Mouse (Mus musculus) thymus, adult 2 months (tissue): ENCODE results near the gene Rad21l. TPM values are rescaled to one million over a fixed set of nuclear protein-coding genes. Genes with fewer than 3 reads are reported as not detected.

Source experiments
- DNase-seq: peaks from one replicate; pipeline ENCODE4 v3.0.0; 2021
- H3K27ac ChIP-seq: fragments of 200-500 bp; 2 replicates; pipeline ENCODE4 v1.5.1; 2012; ENCODE audit warnings: low read length, control low read depth; ENCODE audit not compliant: control insufficient read depth, insufficient read depth
- H3K27me3 ChIP-seq: fragments of 200-500 bp; 2 replicates; pipeline ENCODE4 v1.6.1; 2012; ENCODE audit warnings: mild to moderate bottlenecking, low read length, moderate library complexity, mixed read lengths; ENCODE audit not compliant: control insufficient read depth, insufficient read depth
- H3K36me3 ChIP-seq: fragments of 200-500 bp; 2 replicates; pipeline ENCODE4 v1.6.1; 2012; ENCODE audit warnings: mild to moderate bottlenecking, low read length, moderate library complexity; ENCODE audit not compliant: control insufficient read depth, insufficient read depth
- H3K4me1 ChIP-seq: fragments of 200-500 bp; replicated peaks from 2 replicates; pipeline ENCODE4 v1.6.1; 2012; ENCODE audit warnings: low read length; ENCODE audit not compliant: control insufficient read depth, insufficient read depth
- H3K4me3 ChIP-seq: fragments of 200-500 bp; 2 replicates; pipeline ENCODE4 v1.5.1; 2012; ENCODE audit warnings: mild to moderate bottlenecking, low read length, control low read depth, moderate library complexity; ENCODE audit not compliant: control insufficient read depth, insufficient read depth
- CTCF ChIP-seq: fragments of 200-500 bp; IDR thresholded peaks from 2 replicates; pipeline ENCODE4 v1.5.1; 2012; ENCODE audit warnings: mild to moderate bottlenecking, control low read depth, low read length, moderate library complexity, borderline replicate concordance; ENCODE audit not compliant: control insufficient read depth, poor library complexity, insufficient read depth; ENCODE audit errors: extremely low read depth
- POLR2A ChIP-seq: fragments of 200-500 bp; IDR thresholded peaks from 2 replicates; pipeline ENCODE4 v1.6.1; 2012; ENCODE audit warnings: mild to moderate bottlenecking, low read length, control low read depth, moderate library complexity; ENCODE audit not compliant: control insufficient read depth, poor library complexity, insufficient read depth; ENCODE audit errors: extremely low read depth
- WGBS: fragments of 180-500 bp; shearing (Covaris S2); methylation state at CpG from one replicate; pipeline ENCODE4 v1.1.7; 2018; 5-methylcytosine and 5-hydroxymethylcytosine counted together
- polyA plus RNA-seq: library from polyadenylated mRNA; depleted of rRNA; stranded (reverse); fragments of >200 nt; gene quantifications from 2 replicates; pipeline ENCODE4 v1.2.3, GENCODE M21; 2012; rRNA removed

Gene Rad21l
- not detected in 2 replicates for polyA plus RNA-seq

GRCm38 (mm10) chr2:151668433-151668832 is at the start of gene Rad21l:
Gene Rad21l (minus strand): TSS chr2:151668533.
- Histone ChIP-seq H3K4me3 (no peak within 1 kb of the TSS), H3K4me1 (no peaks in the 10 kb centered on the region), H3K27me3 (no peaks in the 10 kb centered on the region), H3K27ac (no peak within 1 kb of the TSS), H3K36me3 (no peaks in the 10 kb centered on the region)
- 84% methylated on average over 3 of the region's 3 CpGs for WGBS
- no peak for DNase-seq
- TF ChIP-seq POLR2A (no peak), CTCF (no peak)

GRCm38 (mm10) chr2:151716318-151717055 is 48.2 kb upstream of the Rad21l start:
- no peak overlapping the region for H3K4me3 ChIP-seq
- no peak overlapping the region for H3K27ac ChIP-seq
- WGBS: 98% methylated on average over 2 of the region's 2 CpGs
- DNase-seq: no peak
- H3K27me3 ChIP-seq: no peaks in the 10 kb centered on the region
- TF ChIP-seq POLR2A (no peak), CTCF (no peak)
- H3K4me1 ChIP-seq: no peaks in the 10 kb centered on the region
- H3K36me3 ChIP-seq: peaks cover 27% of the 10 kb centered on the region

GRCm38 (mm10) chr2:151715526-151715925 is 47.2 kb upstream of the Rad21l start:
- DNase-seq: no peak
- Histone ChIP-seq H3K4me3 (no peak overlapping the region), H3K27me3 (no peaks in the 10 kb centered on the region), H3K36me3 (peaks cover 22% of the 10 kb centered on the region), H3K4me1 (no peaks in the 10 kb centered on the region), H3K27ac (no peak overlapping the region)
- WGBS: 94% methylated on average over 4 of the region's 4 CpGs
- TF ChIP-seq POLR2A (no peak), CTCF (no peak)

- Histone ChIP-seq H3K27me3 (no peaks in the 10 kb centered on the region), H3K4me3 (no peak overlapping the region), H3K36me3 (peaks cover 6% of the 10 kb centered on the region; the same call in 1 of the 2 replicates), H3K27ac (no peak overlapping the region), H3K4me1 (no peaks in the 10 kb centered on the region)
- WGBS: 41% methylated on average over 3 of the region's 3 CpGs
- TF ChIP-seq CTCF (no peak), POLR2A (no peak)
- DNase-seq: peak; percentile 16
These were observed 44.3 kb upstream of the Rad21l start for GRCm38 (mm10) chr2:151712647-151713046.

GRCm38 (mm10) chr2:151702851-151703190 is 34.5 kb upstream of the Rad21l start:
- no peaks in the 10 kb centered on the region for H3K4me1 ChIP-seq
- H3K27ac ChIP-seq: no peak overlapping the region
- no peak for DNase-seq
- WGBS: 3% methylated on average over 17 of the region's 17 CpGs
- TF ChIP-seq CTCF (no peak), POLR2A (no peak)
- H3K36me3 ChIP-seq: no peaks in the 10 kb centered on the region
- H3K4me3 ChIP-seq: no peak overlapping the region
- H3K27me3 ChIP-seq: peaks cover 10% of the 10 kb centered on the region; the same call in 1 of the 2 replicates

- Histone ChIP-seq H3K27me3 (peaks cover 10% of the 10 kb centered on the region; the same call in 1 of the 2 replicates), H3K4me1 (no peaks in the 10 kb centered on the region), H3K27ac (no peak overlapping the region), H3K36me3 (no peaks in the 10 kb centered on the region), H3K4me3 (0 out of 2 replicates have a peak overlapping the region, but pooled peaks have one; percentile 12)
- DNase-seq: peak; percentile 15
- WGBS: 1% methylated on average over 95 of the region's 97 CpGs
- TF ChIP-seq POLR2A (no peak), CTCF (no peak)
These were observed 34.0 kb upstream of the Rad21l start for GRCm38 (mm10) chr2:151702146-151702850.
